Mouse (Mus musculus) yolk sac, embryonic 10.5 days (tissue): ENCODE results near the gene H2al1c.
"Not testable (repeated sequence)": the region's sequence is repeated elsewhere in the genome, so short reads cannot be mapped to it uniquely, and the experiment has no call there.

Experiments used
- DNase-seq: peaks from one replicate; pipeline ENCODE4 v3.0.0-alpha.2; 2017; ENCODE audit warnings: low spot score

Gene H2al1c

DNA sequence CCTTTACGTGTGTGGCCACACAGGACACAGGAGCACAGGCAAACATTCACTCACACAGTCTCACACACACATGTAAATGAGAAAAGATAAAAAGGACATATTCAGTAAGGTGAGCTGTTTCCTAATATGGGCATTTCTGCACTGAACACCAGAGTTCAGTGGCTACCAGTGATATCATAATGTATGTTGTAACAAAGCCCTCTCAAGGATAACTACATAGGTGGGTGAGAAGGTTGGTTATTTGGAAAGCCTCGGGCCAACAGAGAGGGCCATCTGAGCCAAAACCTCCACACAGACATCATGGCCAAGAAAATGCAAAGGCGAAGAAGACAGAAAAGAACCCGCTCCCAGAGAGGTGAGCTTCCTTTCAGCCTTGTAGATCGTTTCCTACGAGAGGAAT lies at the start of gene H2al1c:
Gene H2al1c (plus strand): TSS at position 301 of the 400 bp plus-strand sequence.
- DNase-seq = not testable (repeated sequence)

DNA sequence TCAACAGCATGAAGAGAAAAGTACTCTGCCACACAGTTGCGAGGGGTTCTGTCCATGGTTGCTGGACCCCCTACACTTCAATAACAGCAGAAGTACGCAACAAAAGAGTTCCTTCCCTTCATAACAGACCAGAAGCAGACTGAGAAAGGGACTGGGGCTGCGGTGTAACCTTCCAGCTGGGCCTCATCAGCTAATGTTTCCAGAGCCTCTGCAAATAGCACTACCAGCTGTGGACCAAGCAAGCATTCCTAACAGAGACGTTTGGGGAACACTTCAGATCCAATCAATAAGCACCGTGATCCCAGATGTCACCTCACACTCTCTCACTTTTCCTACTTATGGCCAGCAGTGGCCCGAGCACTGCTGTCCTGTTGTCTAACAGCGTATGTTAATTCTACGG lies 40.5 kb upstream of the H2al1c start:
- no peak for DNase-seq

DNA sequence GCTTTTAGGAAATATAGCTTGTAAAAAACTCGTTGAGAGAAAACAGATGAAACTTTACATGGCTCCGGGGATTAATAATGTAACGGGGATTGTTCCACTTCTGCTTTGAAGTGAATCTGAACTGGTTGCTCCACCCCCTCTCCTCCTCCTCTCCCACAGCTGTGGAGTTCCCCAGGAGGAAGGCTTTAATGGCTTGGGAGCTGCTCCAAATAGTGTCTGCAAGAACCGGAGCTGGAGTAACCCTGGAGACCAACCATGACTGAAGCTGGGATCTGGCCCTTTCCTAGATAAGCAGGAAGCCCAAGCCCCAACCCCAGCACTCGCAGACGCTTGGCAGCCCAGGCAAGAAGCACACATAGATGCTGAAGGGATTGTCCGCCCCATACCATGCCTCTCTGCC lies 37.7 kb upstream of the H2al1c start:
- no peak for DNase-seq

DNA sequence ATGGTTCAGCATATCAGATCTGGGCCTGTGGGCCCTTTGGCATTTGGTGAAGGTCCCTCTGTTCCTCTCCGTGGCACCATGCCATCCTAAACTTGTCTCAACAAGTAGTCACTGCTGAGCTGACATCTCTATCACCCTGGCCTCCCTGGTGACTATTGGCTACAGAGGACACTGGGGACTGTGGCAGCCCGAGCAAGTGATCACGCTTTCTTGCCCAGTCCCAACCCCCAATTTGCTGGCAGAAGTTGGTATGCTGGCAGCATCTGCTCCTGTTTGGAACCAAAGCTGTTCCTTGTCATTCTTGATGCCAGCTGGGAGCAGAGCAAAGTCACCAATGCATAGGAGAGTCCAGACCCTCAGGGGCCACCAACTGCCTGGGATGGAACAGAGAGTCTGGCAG lies 36.4 kb upstream of the H2al1c start:
- no peak for DNase-seq

DNA sequence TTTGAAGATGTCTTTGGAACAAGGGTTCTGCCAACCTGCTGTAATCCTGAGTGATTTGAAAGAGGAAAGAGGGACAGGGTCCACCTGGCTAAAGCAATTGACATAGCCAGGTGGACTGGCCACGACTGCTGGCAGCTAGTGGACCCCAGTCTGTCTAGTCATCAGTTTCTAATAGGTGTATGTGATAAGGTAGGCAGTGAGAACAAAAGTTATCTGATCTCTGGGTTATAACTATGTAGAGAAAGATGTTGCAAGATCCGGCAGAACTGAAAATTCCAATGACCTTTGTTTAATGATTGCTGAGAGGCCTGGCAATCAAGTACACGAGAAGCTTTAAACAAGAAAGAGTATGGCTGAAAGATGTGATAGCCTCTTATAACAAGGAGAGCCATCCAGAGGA lies 32.3 kb upstream of the H2al1c start:
- no peak for DNase-seq

DNA sequence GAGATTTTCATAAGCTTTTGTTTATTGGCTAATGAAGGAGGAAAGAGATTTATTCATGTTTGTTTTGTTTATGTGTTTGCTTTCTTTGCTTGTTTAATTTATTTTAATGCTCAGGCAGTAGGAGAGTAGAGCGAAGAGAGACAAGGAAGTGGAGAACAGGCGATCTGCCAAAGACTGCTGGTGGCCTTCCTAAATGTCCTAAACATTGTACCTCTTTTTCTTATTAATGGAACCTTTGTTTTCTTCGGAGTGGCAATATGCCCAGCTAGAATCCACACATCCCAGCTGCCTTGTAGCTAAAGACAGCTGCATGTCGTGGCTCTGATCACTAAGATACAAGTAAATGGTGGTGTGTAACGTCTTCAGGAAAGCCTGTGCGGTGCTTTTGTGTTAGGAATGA lies 28.4 kb upstream of the H2al1c start:
- no peak for DNase-seq

DNA sequence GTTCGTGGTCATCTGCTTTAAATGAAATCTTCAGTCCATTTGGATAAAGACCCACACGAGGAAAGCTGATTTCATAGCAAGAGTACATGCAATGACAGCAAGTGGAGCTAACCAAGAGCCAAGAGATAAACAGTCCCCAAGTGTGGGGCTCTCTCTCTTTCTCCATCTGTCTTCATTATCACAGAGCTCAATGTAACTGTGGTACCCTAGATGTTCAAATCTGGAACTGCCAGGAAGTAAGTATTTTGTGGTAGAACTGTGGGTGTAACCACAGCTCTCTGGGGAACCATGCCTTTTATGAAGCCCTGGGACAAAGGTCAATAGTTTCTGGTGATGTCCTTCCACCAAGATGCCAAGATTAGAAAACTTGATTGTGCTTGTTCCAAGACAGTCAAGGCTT lies 24.7 kb upstream of the H2al1c start:
- no peak for DNase-seq

DNA sequence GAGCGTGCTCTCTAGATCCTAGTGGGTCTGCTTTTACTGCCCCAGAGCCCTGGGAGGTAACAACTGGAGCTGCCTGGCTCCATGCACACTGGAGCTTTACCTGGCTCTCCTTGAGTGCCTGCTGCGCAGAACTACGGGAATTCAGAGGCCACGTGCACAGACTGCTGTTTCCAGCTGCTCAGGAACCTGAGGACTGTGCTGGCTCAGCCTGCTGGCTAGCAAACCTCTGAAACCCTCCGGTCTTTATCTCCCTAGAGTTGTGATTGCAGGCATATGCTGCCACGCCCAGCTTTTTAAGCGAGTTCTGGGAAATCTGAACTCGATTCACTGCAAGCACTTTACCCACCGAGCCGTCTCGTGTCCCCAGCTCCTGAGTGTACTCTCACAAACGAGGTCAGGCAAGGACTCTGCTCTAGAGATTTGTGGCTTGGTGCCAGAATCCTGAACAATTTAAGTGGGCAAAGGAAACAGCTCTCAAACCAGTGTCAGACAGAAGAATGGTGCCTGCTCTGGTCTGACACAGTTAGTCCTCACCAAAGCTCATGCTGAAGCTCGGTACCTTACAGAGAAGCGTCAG lies 17.1 kb upstream of the H2al1c start:
- no peak for DNase-seq

DNA sequence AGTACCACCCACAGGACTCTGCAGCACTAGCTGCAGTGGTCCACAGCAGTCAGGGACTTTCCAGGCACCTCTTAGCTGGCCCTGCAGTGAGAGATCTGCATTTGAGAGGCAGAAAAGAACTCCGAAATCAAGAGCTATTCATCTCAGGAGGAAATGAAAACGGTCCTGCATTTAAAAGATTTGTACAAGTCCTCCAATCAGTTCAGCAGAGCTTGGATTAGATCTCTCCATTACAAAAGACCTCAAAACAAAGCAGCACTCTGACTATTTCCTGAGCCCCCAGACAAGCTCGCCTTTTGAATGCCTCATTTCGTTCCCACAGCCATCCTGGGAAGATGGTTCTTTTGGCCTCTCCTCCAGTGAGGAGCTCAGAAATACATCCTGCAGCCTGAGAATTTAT lies 16.2 kb upstream of the H2al1c start:
- no peak for DNase-seq

DNA sequence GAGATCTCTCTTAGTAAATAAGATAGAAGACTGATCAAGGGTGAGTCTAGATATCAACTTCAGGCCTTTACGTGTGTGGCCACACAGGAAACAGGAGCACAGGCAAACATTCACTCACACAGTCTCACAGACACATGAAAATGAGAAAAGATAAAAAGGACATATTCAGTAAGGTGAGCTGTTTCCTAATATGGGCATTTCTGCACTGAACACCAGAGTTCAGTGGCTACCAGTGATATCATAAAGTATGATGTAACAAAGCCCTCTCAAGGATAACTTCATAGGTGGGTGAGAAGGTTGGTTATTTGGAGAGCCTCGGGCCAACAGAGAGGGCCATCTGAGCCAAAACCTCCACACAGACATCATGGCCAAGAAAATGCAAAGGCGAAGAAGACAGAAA lies 6.5 kb upstream of the H2al1c start, which contains the start of gene H2al1a:
Gene H2al1a (plus strand): TSS at position 301 of the 400 bp plus-strand sequence.
- not testable (repeated sequence) for DNase-seq

DNA sequence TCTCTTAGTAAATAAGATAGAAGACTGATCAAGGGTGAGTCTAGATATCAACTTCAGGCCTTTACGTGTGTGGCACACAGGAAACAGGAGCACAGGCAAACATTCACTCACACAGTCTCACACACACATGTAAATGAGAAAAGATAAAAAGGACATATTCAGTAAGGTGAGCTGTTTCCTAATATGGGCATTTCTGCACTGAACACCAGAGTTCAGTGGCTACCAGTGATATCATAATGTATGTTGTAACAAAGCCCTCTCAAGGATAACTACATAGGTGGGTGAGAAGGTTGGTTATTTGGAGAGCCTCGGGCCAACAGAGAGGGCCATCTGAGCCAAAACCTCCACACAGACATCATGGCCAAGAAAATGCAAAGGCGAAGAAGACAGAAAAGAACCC lies 3.3 kb upstream of the H2al1c start, which contains the start of gene H2al1b:
Gene H2al1b (plus strand): TSS at position 301 of the 400 bp plus-strand sequence.
- DNase-seq = not testable (repeated sequence)

DNA sequence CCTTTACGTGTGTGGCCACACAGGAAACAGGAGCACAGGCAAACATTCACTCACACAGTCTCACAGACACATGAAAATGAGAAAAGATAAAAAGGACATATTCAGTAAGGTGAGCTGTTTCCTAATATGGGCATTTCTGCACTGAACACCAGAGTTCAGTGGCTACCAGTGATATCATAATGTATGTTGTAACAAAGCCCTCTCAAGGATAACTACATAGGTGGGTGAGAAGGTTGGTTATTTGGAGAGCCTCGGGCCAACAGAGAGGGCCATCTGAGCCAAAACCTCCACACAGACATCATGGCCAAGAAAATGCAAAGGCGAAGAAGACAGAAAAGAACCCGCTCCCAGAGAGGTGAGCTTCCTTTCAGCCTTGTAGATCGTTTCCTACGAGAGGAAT lies 3.1 kb downstream of the H2al1c start, which contains the start of gene H2al1d:
Gene H2al1d (plus strand): TSS at position 301 of the 400 bp plus-strand sequence.
- DNase-seq = not testable (repeated sequence)

DNA sequence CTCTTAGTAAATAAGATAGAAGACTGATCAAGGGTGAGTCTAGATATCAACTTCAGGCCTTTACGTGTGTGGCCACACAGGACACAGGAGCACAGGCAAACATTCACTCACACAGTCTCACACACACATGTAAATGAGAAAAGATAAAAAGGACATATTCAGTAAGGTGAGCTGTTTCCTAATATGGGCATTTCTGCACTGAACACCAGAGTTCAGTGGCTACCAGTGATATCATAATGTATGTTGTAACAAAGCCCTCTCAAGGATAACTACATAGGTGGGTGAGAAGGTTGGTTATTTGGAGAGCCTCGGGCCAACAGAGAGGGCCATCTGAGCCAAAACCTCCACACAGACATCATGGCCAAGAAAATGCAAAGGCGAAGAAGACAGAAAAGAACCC lies 6.2 kb downstream of the H2al1c start, which contains the start of gene H2al1e:
Gene H2al1e (plus strand): TSS at position 301 of the 400 bp plus-strand sequence.
- DNase-seq = not testable (repeated sequence)

DNA sequence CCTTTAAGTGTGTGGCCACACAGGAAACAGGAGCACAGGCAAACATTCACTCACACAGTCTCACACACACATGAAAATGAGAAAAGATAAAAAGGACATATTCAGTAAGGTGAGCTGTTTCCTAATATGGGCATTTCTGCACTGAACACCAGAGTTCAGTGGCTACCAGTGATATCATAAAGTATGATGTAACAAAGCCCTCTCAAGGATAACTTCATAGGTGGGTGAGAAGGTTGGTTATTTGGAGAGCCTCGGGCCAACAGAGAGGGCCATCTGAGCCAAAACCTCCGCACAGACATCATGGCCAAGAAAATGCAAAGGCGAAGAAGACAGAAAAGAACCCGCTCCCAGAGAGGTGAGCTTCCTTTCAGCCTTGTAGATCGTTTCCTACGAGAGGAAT lies 9.4 kb downstream of the H2al1c start, which contains the start of gene H2al1f:
Gene H2al1f (plus strand): TSS at position 301 of the 400 bp plus-strand sequence.
- not testable (repeated sequence) for DNase-seq

DNA sequence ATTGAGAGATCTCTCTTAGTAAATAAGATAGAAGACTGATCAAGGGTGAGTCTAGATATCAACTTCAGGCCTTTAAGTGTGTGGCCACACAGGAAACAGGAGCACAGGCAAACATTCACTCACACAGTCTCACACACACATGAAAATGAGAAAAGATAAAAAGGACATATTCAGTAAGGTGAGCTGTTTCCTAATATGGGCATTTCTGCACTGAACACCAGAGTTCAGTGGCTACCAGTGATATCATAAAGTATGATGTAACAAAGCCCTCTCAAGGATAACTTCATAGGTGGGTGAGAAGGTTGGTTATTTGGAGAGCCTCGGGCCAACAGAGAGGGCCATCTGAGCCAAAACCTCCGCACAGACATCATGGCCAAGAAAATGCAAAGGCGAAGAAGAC lies 12.5 kb downstream of the H2al1c start, which contains the start of gene H2al1g:
Gene H2al1g (plus strand): TSS at position 301 of the 400 bp plus-strand sequence.
- not testable (repeated sequence) for DNase-seq

DNA sequence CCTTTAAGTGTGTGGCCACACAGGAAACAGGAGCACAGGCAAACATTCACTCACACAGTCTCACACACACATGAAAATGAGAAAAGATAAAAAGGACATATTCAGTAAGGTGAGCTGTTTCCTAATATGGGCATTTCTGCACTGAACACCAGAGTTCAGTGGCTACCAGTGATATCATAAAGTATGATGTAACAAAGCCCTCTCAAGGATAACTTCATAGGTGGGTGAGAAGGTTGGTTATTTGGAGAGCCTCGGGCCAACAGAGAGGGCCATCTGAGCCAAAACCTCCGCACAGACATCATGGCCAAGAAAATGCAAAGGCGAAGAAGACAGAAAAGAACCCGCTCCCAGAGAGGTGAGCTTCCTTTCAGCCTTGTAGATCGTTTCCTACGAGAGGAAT lies 15.7 kb downstream of the H2al1c start, which contains the start of gene H2al1h:
Gene H2al1h (plus strand): TSS at position 301 of the 400 bp plus-strand sequence.
- not testable (repeated sequence) for DNase-seq

DNA sequence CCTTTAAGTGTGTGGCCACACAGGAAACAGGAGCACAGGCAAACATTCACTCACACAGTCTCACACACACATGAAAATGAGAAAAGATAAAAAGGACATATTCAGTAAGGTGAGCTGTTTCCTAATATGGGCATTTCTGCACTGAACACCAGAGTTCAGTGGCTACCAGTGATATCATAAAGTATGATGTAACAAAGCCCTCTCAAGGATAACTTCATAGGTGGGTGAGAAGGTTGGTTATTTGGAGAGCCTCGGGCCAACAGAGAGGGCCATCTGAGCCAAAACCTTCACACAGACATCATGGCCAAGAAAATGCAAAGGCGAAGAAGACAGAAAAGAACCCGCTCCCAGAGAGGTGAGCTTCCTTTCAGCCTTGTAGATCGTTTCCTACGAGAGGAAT lies 18.9 kb downstream of the H2al1c start, which contains the start of gene H2al1i:
Gene H2al1i (plus strand): TSS at position 301 of the 400 bp plus-strand sequence.
- DNase-seq = not testable (repeated sequence)

DNA sequence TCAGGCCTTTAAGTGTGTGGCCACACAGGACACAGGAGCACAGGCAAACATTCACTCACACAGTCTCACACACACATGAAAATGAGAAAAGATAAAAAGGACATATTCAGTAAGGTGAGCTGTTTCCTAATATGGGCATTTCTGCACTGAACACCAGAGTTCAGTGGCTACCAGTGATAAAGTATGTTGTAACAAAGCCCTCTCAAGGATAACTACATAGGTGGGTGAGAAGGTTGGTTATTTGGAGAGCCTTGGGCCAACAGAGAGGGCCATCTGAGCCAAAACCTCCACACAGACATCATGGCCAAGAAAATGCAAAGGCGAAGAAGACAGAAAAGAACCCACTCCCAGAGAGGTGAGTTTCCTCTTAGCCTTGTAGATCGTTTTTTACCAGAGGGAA lies 22.1 kb downstream of the H2al1c start, which contains the start of gene H2al1j:
Gene H2al1j (plus strand): TSS at position 301 of the 400 bp plus-strand sequence.
- not testable (repeated sequence) for DNase-seq

DNA sequence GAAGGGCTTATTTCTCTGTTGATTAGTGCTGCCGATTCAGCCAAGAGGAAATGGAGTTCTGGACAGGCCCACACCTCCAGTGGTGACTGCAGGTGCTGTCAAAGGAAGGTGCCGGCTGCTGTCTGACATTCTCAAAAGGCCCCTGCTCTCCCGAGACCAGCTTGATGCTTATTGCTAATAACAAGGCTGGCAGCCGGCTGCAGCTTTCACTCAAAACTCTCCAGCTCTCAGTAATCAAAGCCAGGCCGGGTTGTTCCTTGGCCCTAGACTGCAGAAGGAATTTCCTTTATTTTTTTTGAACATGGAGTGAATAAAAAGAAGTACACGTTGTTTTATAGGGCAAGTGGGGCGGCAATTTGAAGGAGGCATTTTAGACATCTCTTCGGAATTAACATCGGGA lies 40.3 kb downstream of the H2al1c start:
- DNase-seq = no peak

DNA sequence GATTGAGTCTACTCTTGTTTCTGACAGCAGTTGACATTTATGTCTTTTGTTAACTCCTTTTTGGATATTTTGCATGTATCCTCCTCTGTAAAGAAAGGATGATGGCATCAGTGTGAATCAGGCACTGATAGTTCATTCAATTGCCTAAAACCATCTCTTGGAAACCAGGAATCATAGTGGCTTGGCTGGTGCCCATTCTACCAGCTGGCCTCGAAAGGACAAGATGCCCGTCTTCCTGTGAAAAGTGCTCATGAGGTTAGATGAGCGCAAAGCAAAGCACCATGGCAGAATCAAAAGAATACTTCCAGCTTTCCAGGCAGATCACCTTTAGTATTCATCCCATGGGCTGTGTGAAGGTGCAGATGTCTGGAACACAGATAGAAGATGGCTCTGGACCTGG lies 41.3 kb downstream of the H2al1c start:
- no peak for DNase-seq
